Mouse (Mus musculus) thymus, adult 2 months (tissue): Measurements from ENCODE around the gene Ankrd12.

ENCODE experiments used
- CTCF ChIP-seq: fragments of 200-500 bp; IDR thresholded peaks from 2 replicates; pipeline ENCODE4 v1.5.1; 2012; ENCODE audit warnings: mild to moderate bottlenecking, control low read depth, low read length, moderate library complexity, borderline replicate concordance; ENCODE audit not compliant: control insufficient read depth, poor library complexity, insufficient read depth; ENCODE audit errors: extremely low read depth
- POLR2A ChIP-seq: fragments of 200-500 bp; IDR thresholded peaks from 2 replicates; pipeline ENCODE4 v1.6.1; 2012; ENCODE audit warnings: mild to moderate bottlenecking, low read length, control low read depth, moderate library complexity; ENCODE audit not compliant: control insufficient read depth, poor library complexity, insufficient read depth; ENCODE audit errors: extremely low read depth

- TF ChIP-seq CTCF = no peak
- TF ChIP-seq POLR2A = no peak
Measured at GRCm38 (mm10) chr17:65929319-65929978, 147.4 kb downstream of the Ankrd12 start.
